Mouse (Mus musculus) CH12.LX (cell line): ENCODE measurements around the gene Vwa5b1.

Experiments
- E2F4 ChIP-seq: IDR thresholded peaks from 2 replicates; pipeline ENCODE4 v1.6.1; 2011; ENCODE audit warnings: low read depth, low read length, improper control_type of control experiment; ENCODE audit not compliant: insufficient replicate concordance
- ZKSCAN1 ChIP-seq: IDR thresholded peaks from 2 replicates; pipeline ENCODE4 v1.6.1; 2012; ENCODE audit warnings: low read depth, inconsistent platforms, low read length, improper control_type of control experiment, borderline replicate concordance

- TF ChIP-seq E2F4 (no peak), ZKSCAN1 (no peak)
These were observed 86.7 kb downstream of the Vwa5b1 start for GRCm38 (mm10) chr4:138548960-138549359.
